Mouse (Mus musculus) thymus, postnatal 0 days (tissue): ENCODE data around the gene Cox15. TPM values are rescaled to one million over a fixed set of nuclear protein-coding genes. Genes with fewer than 3 reads are reported as not detected.
A peak's percentile ranks its signal among the peaks of the same experiment; 100 is the strongest.

Experiments used
- DNase-seq: peaks from one replicate; pipeline ENCODE4 v3.0.0-alpha.2; 2015; ENCODE audit warnings: low spot score
- polyA plus RNA-seq: library from polyadenylated mRNA; unstranded; fragments of >200 nt; fragmentation: Nextera tagmentation; extraction: Ambion mirVana; gene quantifications from 2 replicates; pipeline ENCODE4 v1.2.1, GENCODE M21; 2015

The Cox15 gene
- polyA plus RNA-seq, 1 experiment from 2014 or later = 9.8 TPM

GRCm38 (mm10) chr19:43709317-43709716 is 43.5 kb downstream of the Cox15 start:
- DNase-seq = no peak

- no peak for DNase-seq
Measured at GRCm38 (mm10) chr19:43708206-43708605, 44.6 kb downstream of the Cox15 start.

GRCm38 (mm10) chr19:43704787-43705497 is 47.9 kb downstream of the Cox15 start:
- no peak for DNase-seq

GRCm38 (mm10) chr19:43704211-43704610 is 48.6 kb downstream of the Cox15 start:
- no peak for DNase-seq

GRCm38 (mm10) chr19:43699763-43700155 is 53.0 kb downstream of the Cox15 start:
- no peak for DNase-seq

- no peak for DNase-seq
Measured at GRCm38 (mm10) chr19:43699021-43699762, 53.6 kb downstream of the Cox15 start.

GRCm38 (mm10) chr19:43697666-43698370 is 55.0 kb downstream of the Cox15 start:
- DNase-seq = no peak

GRCm38 (mm10) chr19:43695514-43695964 is 57.3 kb downstream of the Cox15 start:
- DNase-seq = no peak

GRCm38 (mm10) chr19:43692815-43693214 is 60.0 kb downstream of the Cox15 start:
- no peak for DNase-seq

- DNase-seq = peak; percentile 94
Measured at GRCm38 (mm10) chr19:43689419-43690246, 63.2 kb downstream of the Cox15 start, which contains the start of gene Entpd7. Gene Entpd7 (plus strand): TSS chr19:43689672.

Other genes with a start within 250 kb of the Cox15 start
- 62.8 and 63.2 TPM in 2 replicates for gene Got1, start 228.4 kb downstream of the Cox15 start, polyA plus RNA-seq
- gene Nkx2-3, start 140.7 kb downstream of the Cox15 start, polyA plus RNA-seq = not detected in 2 replicates
- 17.1 and 19.3 TPM in 2 replicates for gene Slc25a28, start 78.1 kb downstream of the Cox15 start, polyA plus RNA-seq
- 8.9 and 11.2 TPM in 2 replicates for gene Entpd7, start 63.3 kb downstream of the Cox15 start, polyA plus RNA-seq
- gene Cutc, start within 50 bp of the Cox15 start, polyA plus RNA-seq = 25.4 and 26.5 TPM in 2 replicates
- gene Abcc2, start 29.2 kb upstream of the Cox15 start, polyA plus RNA-seq = not detected in 2 replicates
- 6.2 and 7.0 TPM in 2 replicates for gene Dnmbp, start 187.2 kb upstream of the Cox15 start, polyA plus RNA-seq
- 0.23 and 0.39 TPM in 2 replicates for gene Cpn1, start 233.6 kb upstream of the Cox15 start, polyA plus RNA-seq